Mouse (Mus musculus) hindbrain, embryonic 14.5 days (tissue): ENCODE data around the gene Sugct. TPM values are rescaled to one million over a fixed set of nuclear protein-coding genes. Genes with fewer than 3 reads are reported as not detected.
A peak's percentile ranks its signal among the peaks of the same experiment; 100 is the strongest.

Experiments
- ATAC-seq: fragments of 200-750 bp; cut with Nextera tagmentation; 2 replicates; pipeline ENCODE4 v1.8.0; 2017; ENCODE audit warnings: moderate number of reproducible peaks, mild to moderate bottlenecking, moderate TSS enrichment, moderate library complexity; ENCODE audit not compliant: low FRiP score
- DNase-seq: peaks from one replicate; pipeline ENCODE4 v3.0.0-alpha.2; 2015; ENCODE audit warnings: low spot score
- H3K27ac ChIP-seq: fragments of 300-500 bp; sonication (generic); 2 replicates; pipeline ENCODE4 v1.5.1; 2014; ENCODE audit warnings: mild to moderate bottlenecking, moderate library complexity
- H3K27me3 ChIP-seq: fragments of 300-500 bp; sonication (generic); 2 replicates; pipeline ENCODE4 v1.6.1; 2014; ENCODE audit warnings: mild to moderate bottlenecking, low read length, mixed read lengths; ENCODE audit not compliant: control insufficient read depth, insufficient read depth
- H3K36me3 ChIP-seq: fragments of 300-500 bp; sonication (generic); replicated peaks from 2 replicates; pipeline ENCODE4 v1.6.1; 2014; ENCODE audit not compliant: control insufficient read depth, insufficient read depth
- H3K4me1 ChIP-seq: fragments of 300-500 bp; sonication (generic); replicated peaks from 2 replicates; pipeline ENCODE4 v1.6.1; 2014; ENCODE audit warnings: antibody characterized with exemption, low read length, mixed read lengths; ENCODE audit not compliant: control insufficient read depth, insufficient read depth
- H3K4me2 ChIP-seq: fragments of 300-500 bp; sonication (generic); replicated peaks from 2 replicates; pipeline ENCODE4 v1.6.1; 2014; ENCODE audit warnings: mild to moderate bottlenecking, moderate library complexity
- H3K4me3 ChIP-seq: fragments of 300-500 bp; sonication (generic); replicated peaks from 2 replicates; pipeline ENCODE4 v1.5.1; 2014; ENCODE audit warnings: mild to moderate bottlenecking, low read length
- H3K9ac ChIP-seq: fragments of 300-500 bp; sonication (generic); 2 replicates; pipeline ENCODE4 v1.6.1; 2014
- H3K9me3 ChIP-seq: fragments of 300-500 bp; sonication (generic); 2 replicates; pipeline ENCODE4 v1.6.1; 2016; ENCODE audit warnings: low read length; ENCODE audit not compliant: control insufficient read depth
- WGBS: fragments of 180-500 bp; shearing (Covaris S2); extraction: QIAGEN DNeasy Blood & Tissue Kit; methylation state at CpG from one replicate; pipeline ENCODE4 v1.1.7; 2014; 5-methylcytosine and 5-hydroxymethylcytosine counted together
- polyA plus RNA-seq: library from polyadenylated mRNA; unstranded; fragments of >200 nt; fragmentation: Nextera tagmentation; extraction: Ambion mirVana; gene quantifications from 2 replicates; pipeline ENCODE4 v1.2.1, GENCODE M21; 2014

The Sugct gene
- polyA plus RNA-seq, 1 experiment from 2014 or later = 3.7 TPM

- H3K27me3 ChIP-seq = no peaks in the 10 kb centered on the region
- DNase-seq = no peak
Observed at GRCm38 (mm10) chr13:17342836-17343235, 352.5 kb downstream of the Sugct start.

DNA sequence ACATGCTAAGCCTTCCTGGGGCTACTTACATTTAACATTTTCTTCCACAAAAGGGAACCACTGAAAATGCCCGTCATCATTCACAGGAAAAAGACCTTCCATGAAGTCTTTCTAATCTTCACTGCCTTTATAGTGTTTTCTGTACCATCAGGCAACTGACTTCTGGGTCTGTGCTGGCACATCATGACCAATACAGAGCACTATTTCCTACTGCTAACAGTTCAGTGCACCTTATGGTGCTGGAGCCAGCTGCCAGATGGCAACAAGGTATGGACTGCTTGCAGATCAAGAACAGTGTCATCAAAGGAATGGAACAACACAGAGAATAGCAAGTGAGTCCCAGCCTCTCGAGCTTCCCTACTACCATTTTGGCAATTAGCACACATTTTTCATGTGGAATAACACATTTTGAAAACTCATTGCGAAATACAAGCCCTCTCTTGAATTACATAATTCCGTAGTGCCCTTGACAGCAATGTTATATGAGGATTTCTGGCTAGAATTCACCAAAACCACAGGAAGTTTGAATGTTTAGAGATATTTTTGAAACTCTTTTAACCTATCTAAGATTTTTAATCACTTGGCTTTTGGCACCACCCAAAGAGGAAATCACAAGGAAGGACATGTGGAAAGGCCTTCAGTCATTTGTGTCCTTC lies 359.3 kb downstream of the Sugct start:
- Histone ChIP-seq H3K9me3 (no peaks in the 10 kb centered on the region), H3K9ac (no peak overlapping the region), H3K4me3 (no peak overlapping the region), H3K27me3 (no peaks in the 10 kb centered on the region), H3K27ac (no peak overlapping the region), H3K36me3 (no peaks in the 10 kb centered on the region), H3K4me2 (no peak overlapping the region), H3K4me1 (no peaks in the 10 kb centered on the region)
- DNase-seq (no peak), ATAC-seq (no peak)
- WGBS = 84% methylated on average over 4 of the region's 4 CpGs

More at GRCm38 (mm10) chr13:17342836-17343235, 352.5 kb downstream of the Sugct start:
- H3K9ac ChIP-seq = no peak overlapping the region
- no peaks in the 10 kb centered on the region for H3K36me3 ChIP-seq
- H3K4me2 ChIP-seq = no peak overlapping the region
- H3K4me3 ChIP-seq = no peak overlapping the region
- H3K27ac ChIP-seq = no peak overlapping the region
- H3K9me3 ChIP-seq = no peaks in the 10 kb centered on the region
- 92% methylated on average over 8 of the region's 8 CpGs for WGBS
- no peak for ATAC-seq
- H3K4me1 ChIP-seq = no peaks in the 10 kb centered on the region

DNA sequence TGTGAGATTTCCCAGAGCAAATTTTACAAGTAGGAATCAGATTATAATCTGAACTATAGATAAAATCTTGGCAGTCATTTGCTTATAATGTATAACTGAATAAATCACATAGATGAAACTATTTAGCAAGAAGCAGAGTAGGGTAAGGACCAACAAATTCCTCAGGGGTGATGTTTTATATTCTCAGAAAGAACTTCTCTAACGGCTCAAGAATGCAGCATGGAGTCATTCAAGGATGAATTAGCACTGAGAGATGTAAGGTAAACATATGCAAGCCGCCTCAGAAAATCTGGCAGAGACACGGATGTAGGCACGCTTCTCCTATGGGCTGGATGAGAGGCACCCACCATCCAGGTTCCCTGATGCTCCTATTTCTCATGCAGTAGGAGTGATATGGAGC lies 368.5 kb downstream of the Sugct start:
- no peaks in the 10 kb centered on the region for H3K9me3 ChIP-seq
- ATAC-seq (no peak), DNase-seq (no peak)
- H3K36me3 ChIP-seq = no peaks in the 10 kb centered on the region
- H3K4me1 ChIP-seq = no peaks in the 10 kb centered on the region
- H3K9ac ChIP-seq = no peak overlapping the region
- no peak overlapping the region for H3K27ac ChIP-seq
- 86% methylated on average over 4 of the region's 4 CpGs for WGBS
- H3K4me2 ChIP-seq = no peak overlapping the region
- no peaks in the 10 kb centered on the region for H3K27me3 ChIP-seq
- no peak overlapping the region for H3K4me3 ChIP-seq

DNA sequence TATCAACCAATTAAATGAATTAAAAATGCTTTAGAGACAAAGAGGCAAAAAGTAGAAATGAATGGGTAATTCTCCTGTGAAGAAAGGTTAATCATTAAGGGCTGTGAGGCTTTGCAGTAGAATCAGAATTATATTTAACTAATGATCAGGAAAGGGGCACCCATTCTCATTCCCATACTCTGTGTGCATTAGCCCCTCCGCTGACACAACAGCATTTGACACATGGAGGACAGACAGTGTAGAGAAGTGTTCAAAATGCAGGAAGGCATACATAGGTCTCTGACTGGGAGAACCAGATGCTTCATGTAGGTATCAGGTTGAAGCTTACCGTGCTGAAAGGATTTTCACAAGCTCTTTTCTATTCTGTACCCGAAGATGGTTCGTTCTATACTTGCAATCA lies 393.8 kb downstream of the Sugct start:
- Histone ChIP-seq H3K9me3 (no peaks in the 10 kb centered on the region), H3K9ac (no peak overlapping the region), H3K36me3 (no peaks in the 10 kb centered on the region), H3K4me3 (no peak overlapping the region), H3K27ac (no peak overlapping the region), H3K4me2 (no peak overlapping the region), H3K27me3 (no peaks in the 10 kb centered on the region), H3K4me1 (no peaks in the 10 kb centered on the region)
- ATAC-seq (no peak), DNase-seq (no peak)
- 81% methylated on average over 4 of the region's 4 CpGs for WGBS

DNA sequence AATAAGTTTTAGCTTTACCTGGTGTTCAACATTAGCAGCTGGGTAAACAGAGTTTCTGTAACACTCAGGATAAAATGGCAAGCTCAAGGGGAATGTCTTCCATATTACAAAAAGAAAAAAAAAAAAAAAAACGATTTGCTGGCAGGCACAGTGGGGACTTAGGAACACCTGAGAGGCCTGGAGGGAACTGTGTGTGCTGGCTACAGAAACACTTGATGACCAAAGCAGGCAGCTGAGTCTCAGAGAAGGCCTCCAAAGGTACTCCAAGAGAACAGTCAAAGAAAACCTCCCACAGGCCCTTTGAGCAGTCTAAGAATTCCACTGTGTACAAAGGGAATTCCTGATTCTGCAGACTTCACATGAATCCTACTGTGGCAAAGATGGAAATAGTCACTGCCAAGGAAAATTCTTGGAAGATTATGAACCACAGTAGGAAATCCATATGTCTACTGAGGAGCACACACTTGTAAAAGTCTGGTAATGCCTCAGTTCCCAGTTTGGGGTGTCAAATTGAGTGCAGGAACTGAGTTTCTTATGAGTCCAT lies 397.8 kb downstream of the Sugct start:
- H3K9me3 ChIP-seq = no peaks in the 10 kb centered on the region
- no peak overlapping the region for H3K4me3 ChIP-seq
- H3K27me3 ChIP-seq = no peaks in the 10 kb centered on the region
- no peak for ATAC-seq
- DNase-seq = no peak
- no peaks in the 10 kb centered on the region for H3K4me1 ChIP-seq
- no peak overlapping the region for H3K4me2 ChIP-seq
- H3K36me3 ChIP-seq = no peaks in the 10 kb centered on the region
- WGBS = 53% methylated on average over 1 of the region's 1 CpGs
- no peak overlapping the region for H3K27ac ChIP-seq
- H3K9ac ChIP-seq = no peak overlapping the region

GRCm38 (mm10) chr13:17296912-17297311 lies 398.4 kb downstream of the Sugct start:
- Histone ChIP-seq H3K9me3 (no peaks in the 10 kb centered on the region), H3K27ac (no peak overlapping the region), H3K4me1 (no peaks in the 10 kb centered on the region), H3K4me3 (no peak overlapping the region), H3K36me3 (no peaks in the 10 kb centered on the region), H3K27me3 (no peaks in the 10 kb centered on the region), H3K4me2 (no peak overlapping the region), H3K9ac (no peak overlapping the region)
- ATAC-seq (no peak), DNase-seq (no peak)
- WGBS = 13% methylated on average over 4 of the region's 4 CpGs

GRCm38 (mm10) chr13:17296460-17296859 lies 398.9 kb downstream of the Sugct start:
- Histone ChIP-seq H3K4me1 (no peaks in the 10 kb centered on the region), H3K9ac (no peak overlapping the region), H3K36me3 (no peaks in the 10 kb centered on the region), H3K4me3 (no peak overlapping the region), H3K27ac (no peak overlapping the region), H3K4me2 (no peak overlapping the region), H3K27me3 (no peaks in the 10 kb centered on the region), H3K9me3 (no peaks in the 10 kb centered on the region)
- WGBS = 37% methylated on average over 3 of the region's 3 CpGs
- ATAC-seq = no peak
- DNase-seq = peak; percentile 49

DNA sequence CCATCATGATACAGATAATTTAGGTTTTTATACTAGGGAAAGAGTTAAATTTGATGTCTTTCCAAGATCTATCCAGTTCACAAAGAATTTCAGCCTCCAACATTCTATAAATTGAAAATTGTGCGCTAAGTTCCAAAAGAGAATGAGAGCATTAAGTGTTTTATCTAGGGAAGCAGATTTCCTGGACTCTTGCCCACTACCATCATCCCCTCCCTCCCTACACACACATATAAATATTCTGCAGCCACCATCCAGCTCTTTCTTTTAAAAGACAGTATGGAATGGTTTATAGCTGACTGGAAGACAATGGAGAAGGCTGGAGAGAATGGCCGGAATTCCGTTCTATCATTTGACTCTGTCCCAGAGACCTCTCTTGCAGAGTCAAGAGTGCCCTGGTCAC lies 404.3 kb downstream of the Sugct start:
- H3K9ac ChIP-seq = no peak overlapping the region
- no peak overlapping the region for H3K27ac ChIP-seq
- no peaks in the 10 kb centered on the region for H3K4me1 ChIP-seq
- DNase-seq (no peak), ATAC-seq (no peak)
- H3K4me2 ChIP-seq = no peak overlapping the region
- 74% methylated on average over 3 of the region's 3 CpGs for WGBS
- H3K9me3 ChIP-seq = no peaks in the 10 kb centered on the region
- H3K36me3 ChIP-seq = no peaks in the 10 kb centered on the region
- no peak overlapping the region for H3K4me3 ChIP-seq
- H3K27me3 ChIP-seq = no peaks in the 10 kb centered on the region

- DNase-seq = no peak
- H3K4me3 ChIP-seq = no peak overlapping the region
- no peaks in the 10 kb centered on the region for H3K36me3 ChIP-seq
- ATAC-seq = 0 out of 2 replicates have a peak, but pooled peaks have one; percentile 27
- H3K27me3 ChIP-seq = no peaks in the 10 kb centered on the region
- 35% methylated on average over 1 of the region's 1 CpGs for WGBS
- H3K9ac ChIP-seq = no peak overlapping the region
- H3K27ac ChIP-seq = no peak overlapping the region
- no peak overlapping the region for H3K4me2 ChIP-seq
- H3K4me1 ChIP-seq = no peaks in the 10 kb centered on the region
- H3K9me3 ChIP-seq = no peaks in the 10 kb centered on the region
Observed at GRCm38 (mm10) chr13:17288377-17288776, 407.0 kb downstream of the Sugct start.

GRCm38 (mm10) chr13:17245936-17246335 lies 449.4 kb downstream of the Sugct start:
- no peaks in the 10 kb centered on the region for H3K36me3 ChIP-seq
- no peak overlapping the region for H3K27ac ChIP-seq
- no peaks in the 10 kb centered on the region for H3K4me1 ChIP-seq
- no peak overlapping the region for H3K4me3 ChIP-seq
- no peaks in the 10 kb centered on the region for H3K27me3 ChIP-seq
- H3K9ac ChIP-seq = no peak overlapping the region
- H3K4me2 ChIP-seq = no peak overlapping the region
- H3K9me3 ChIP-seq = no peaks in the 10 kb centered on the region
- 86% methylated on average over 3 of the region's 3 CpGs for WGBS
- ATAC-seq = no peak
- DNase-seq = no peak
